Mouse (Mus musculus): Measurements from ENCODE around the gene Cd47.

The Cd47 gene

GRCm38 (mm10) chr16:49909536-49909935, 109.2 kb downstream of the Cd47 start:
- DNase-seq (ENCODE audit: low spot score): no peak

- no peak for DNase-seq (ENCODE audit: low spot score)
Observed at GRCm38 (mm10) chr16:49914094-49914493, 113.8 kb downstream of the Cd47 start.

- DNase-seq (ENCODE audit: low spot score): no peak
Observed at GRCm38 (mm10) chr16:49915532-49916476, 115.5 kb downstream of the Cd47 start.

- DNase-seq (ENCODE audit: low spot score): no peak
Observed at GRCm38 (mm10) chr16:49920191-49920590, 119.9 kb downstream of the Cd47 start.

- DNase-seq (ENCODE audit: low spot score): no peak
Observed at GRCm38 (mm10) chr16:49921677-49922076, 121.3 kb downstream of the Cd47 start.

- DNase-seq (ENCODE audit: low spot score): no peak
Observed at GRCm38 (mm10) chr16:49922098-49922497, 121.8 kb downstream of the Cd47 start.

GRCm38 (mm10) chr16:49923720-49924119, 123.4 kb downstream of the Cd47 start:
- no peak for DNase-seq (ENCODE audit: low spot score)

- DNase-seq (ENCODE audit: low spot score): no peak
Observed at GRCm38 (mm10) chr16:49924941-49925340, 124.6 kb downstream of the Cd47 start.

GRCm38 (mm10) chr16:49933274-49933673, 132.9 kb downstream of the Cd47 start:
- DNase-seq (ENCODE audit: low spot score): no peak

- DNase-seq (ENCODE audit: low spot score): no peak
Observed at GRCm38 (mm10) chr16:49936008-49936443, 135.7 kb downstream of the Cd47 start.

- DNase-seq (ENCODE audit: low spot score): no peak
Observed at GRCm38 (mm10) chr16:49936793-49937192, 136.5 kb downstream of the Cd47 start.

GRCm38 (mm10) chr16:49937218-49938165, 137.2 kb downstream of the Cd47 start:
- no peak for DNase-seq (ENCODE audit: low spot score)

- no peak for DNase-seq (ENCODE audit: low spot score)
Observed at GRCm38 (mm10) chr16:49938483-49939301, 138.4 kb downstream of the Cd47 start.

- DNase-seq (ENCODE audit: low spot score): no peak
Observed at GRCm38 (mm10) chr16:49939376-49939775, 139.0 kb downstream of the Cd47 start.

- no peak for DNase-seq (ENCODE audit: low spot score)
Observed at GRCm38 (mm10) chr16:49940473-49940872, 140.1 kb downstream of the Cd47 start.

GRCm38 (mm10) chr16:49941031-49941430, 140.7 kb downstream of the Cd47 start:
- no peak for DNase-seq (ENCODE audit: low spot score)

- no peak for DNase-seq (ENCODE audit: low spot score)
Observed at GRCm38 (mm10) chr16:49943726-49944125, 143.4 kb downstream of the Cd47 start.

- no peak for DNase-seq (ENCODE audit: low spot score)
Observed at GRCm38 (mm10) chr16:49945084-49945483, 144.8 kb downstream of the Cd47 start.

GRCm38 (mm10) chr16:49947049-49947448, 146.7 kb downstream of the Cd47 start:
- no peak for DNase-seq (ENCODE audit: low spot score)

- DNase-seq (ENCODE audit: low spot score): no peak
Observed at GRCm38 (mm10) chr16:49947610-49948009, 147.3 kb downstream of the Cd47 start.

- no peak for DNase-seq (ENCODE audit: low spot score)
Observed at GRCm38 (mm10) chr16:49948287-49948686, 148.0 kb downstream of the Cd47 start.

- DNase-seq (ENCODE audit: low spot score): no peak
Observed at GRCm38 (mm10) chr16:49949261-49949660, 148.9 kb downstream of the Cd47 start.
